Mouse (Mus musculus) heart, postnatal 36 days (tissue): ENCODE data around the gene Ifna12. TPM values are rescaled to one million over a fixed set of nuclear protein-coding genes. Genes with fewer than 3 reads are reported as not detected.
"Not testable (repeated sequence)": the region's sequence is repeated elsewhere in the genome, so short reads cannot be mapped to it uniquely, and the experiment has no call there.

Experiments
- DNase-seq, 2 experiments: peaks; one replicate each; pipeline ENCODE4 v3.0.0; 2021 to 2022
- intact Hi-C: fragments of 180-260 bp; cut with DNase I; formaldehyde crosslinking; loops from one replicate; pipeline ENCODE4 v1.15.1; 2025
- total RNA-seq, 2 experiments: library from RNA; stranded (reverse); gene quantifications; 2 replicates each; pipeline ENCODE4 v1.2.3; 2021

Ifna12 gene
- not detected for total RNA-seq

GRCm38 (mm10) chr4:88603276-88603675 lies at the start of gene Ifna12:
Gene Ifna12 (minus strand): TSS chr4:88603376.
- intact Hi-C loops = no loop called here
- DNase-seq = no peak

- intact Hi-C loops = loop anchor here (5.0 to 10.0 kb wide), 2 partner anchors 860 to 1277 kb away; no protein-coding TSS in a partner anchor
These were observed 41.2 kb upstream of the Ifna12 start, which contains the start of gene Ifna13 for GRCm38 (mm10) chr4:88644359-88644758. Gene Ifna13 (minus strand): TSS chr4:88644459.

GRCm38 (mm10) chr4:88642526-88642925 lies 39.4 kb upstream of the Ifna12 start:
- intact Hi-C loops = loop anchor here (5.0 to 10.0 kb wide), 2 partner anchors 858 to 1275 kb away; no protein-coding TSS in a partner anchor
- no peak for DNase-seq

More at GRCm38 (mm10) chr4:88644359-88644758, 41.2 kb upstream of the Ifna12 start, which contains the start of gene Ifna13:
- no peak for DNase-seq

- peak; percentile 98 for DNase-seq
- intact Hi-C loops = loop anchor here (2.0 to 10.0 kb wide), 3 partner anchors 90 to 1274 kb away; no protein-coding TSS in a partner anchor
These were observed 38.1 kb upstream of the Ifna12 start for GRCm38 (mm10) chr4:88641077-88641831.

- no peak for DNase-seq
- intact Hi-C loops = loop anchor here (2.0 to 10.0 kb wide), 3 partner anchors 90 to 1273 kb away; no protein-coding TSS in a partner anchor
These were observed 37.5 kb upstream of the Ifna12 start for GRCm38 (mm10) chr4:88640704-88641076.

GRCm38 (mm10) chr4:88634311-88634710 lies 31.1 kb upstream of the Ifna12 start, which contains the start of gene C87499:
Gene C87499 (minus strand): TSS chr4:88634411.
- DNase-seq = no peak
- intact Hi-C loops = no loop called here

GRCm38 (mm10) chr4:88592285-88592684 lies 10.9 kb downstream of the Ifna12 start, which contains the start of gene Ifna9:
Gene Ifna9 (minus strand): TSS chr4:88592385.
- intact Hi-C loops = no loop called here
- no peak for DNase-seq

GRCm38 (mm10) chr4:88571698-88572097 lies 31.5 kb downstream of the Ifna12 start, which contains the start of gene Ifna14:
Gene Ifna14 (minus strand): TSS chr4:88571798.
- no peak for DNase-seq
- intact Hi-C loops = no loop called here

GRCm38 (mm10) chr4:88561791-88562190 lies 41.4 kb downstream of the Ifna12 start:
- intact Hi-C loops = no loop called here
- no peak for DNase-seq

GRCm38 (mm10) chr4:88558145-88558544 lies 45.0 kb downstream of the Ifna12 start, which contains the start of gene Ifna15:
Gene Ifna15 (minus strand): TSS chr4:88558245.
- DNase-seq, intact Hi-C loops: not testable (repeated sequence)

Other genes with a start within 250 kb of the Ifna12 start
- 1 to 10 TPM; 4.4 to 6.0 TPM for gene Hacd4, start 164.4 kb downstream of the Ifna12 start, total RNA-seq
- gene Ifnb1, start 80.6 kb downstream of the Ifna12 start, total RNA-seq = not detected
- not detected for gene Ifna15, start 45.1 kb downstream of the Ifna12 start, total RNA-seq
- not detected for gene Ifna14, start 31.6 kb downstream of the Ifna12 start, total RNA-seq
- not detected for gene Ifna9, start 11.0 kb downstream of the Ifna12 start, total RNA-seq
- not detected for gene C87499, start 31.0 kb upstream of the Ifna12 start, total RNA-seq
- not detected for gene Ifna13, start 41.1 kb upstream of the Ifna12 start, total RNA-seq
- gene Ifna16, start 73.5 kb upstream of the Ifna12 start, total RNA-seq = not detected
- gene Ifna2, start 80.5 kb upstream of the Ifna12 start, total RNA-seq = not detected
- not detected for gene Ifnab, start 88.0 kb upstream of the Ifna12 start, total RNA-seq
- under 1 TPM; 0.39 to 0.43 TPM for gene Gm26566, start 118.4 kb upstream of the Ifna12 start, total RNA-seq
- gene Klhl9, start 119.1 kb upstream of the Ifna12 start, total RNA-seq = 10 to 100 TPM; 69.3 to 71.1 TPM
- not detected for gene Gm13271, start 151.5 kb upstream of the Ifna12 start, total RNA-seq
- gene Gm13283, start 156.7 kb upstream of the Ifna12 start, total RNA-seq = not detected
- not detected for gene Gm13290, start 170.5 kb upstream of the Ifna12 start, total RNA-seq
- not detected for gene Gm13289, start 173.5 kb upstream of the Ifna12 start, total RNA-seq
- not detected for gene Gm13272, start 176.5 kb upstream of the Ifna12 start, total RNA-seq
- not detected for gene Ifnz, start 178.8 kb upstream of the Ifna12 start, total RNA-seq
- not detected for gene Gm13276, start 182.3 kb upstream of the Ifna12 start, total RNA-seq
- gene Gm13277, start 185.3 kb upstream of the Ifna12 start, total RNA-seq = not detected
- gene Gm13278, start 188.2 kb upstream of the Ifna12 start, total RNA-seq = not detected
- not detected for gene Gm13275, start 191.1 kb upstream of the Ifna12 start, total RNA-seq
- not detected for gene Gm13279, start 194.0 kb upstream of the Ifna12 start, total RNA-seq
- under 1 TPM; 0.19 TPM for gene Gm13285, start 196.3 kb upstream of the Ifna12 start, total RNA-seq
- not detected for gene Gm13287, start 199.9 kb upstream of the Ifna12 start, total RNA-seq
- not detected for gene Gm13288, start 202.2 kb upstream of the Ifna12 start, total RNA-seq
- gene Ifna7, start 212.9 kb upstream of the Ifna12 start, total RNA-seq = not detected
- gene Ifna11, start 216.6 kb upstream of the Ifna12 start, total RNA-seq = not detected
- gene Ifna6, start 224.0 kb upstream of the Ifna12 start, total RNA-seq = not detected
- not detected for gene Ifna5, start 232.1 kb upstream of the Ifna12 start, total RNA-seq
- not detected for gene Ifna4, start 238.5 kb upstream of the Ifna12 start, total RNA-seq
- not detected for gene Ifna1, start 246.7 kb upstream of the Ifna12 start, total RNA-seq